Mouse (Mus musculus) kidney, embryonic 14.5 days (tissue): ENCODE measurements around the gene Lrch1. TPM values are rescaled to one million over a fixed set of nuclear protein-coding genes. Genes with fewer than 3 reads are reported as not detected.

Experiments used
- ATAC-seq: fragments of 200-750 bp; cut with Nextera tagmentation; 2 replicates; pipeline ENCODE4 v1.8.0; 2017; ENCODE audit warnings: moderate number of reproducible peaks, mild to moderate bottlenecking, moderate TSS enrichment, moderate library complexity; ENCODE audit not compliant: low FRiP score, low TSS enrichment
- H3K27ac ChIP-seq: fragments of 300-500 bp; sonication (generic); 2 replicates; pipeline ENCODE4 v1.5.1; 2014; ENCODE audit warnings: low read depth, mild to moderate bottlenecking, low read length, moderate library complexity, mixed read lengths
- H3K27me3 ChIP-seq: fragments of 300-500 bp; sonication (generic); 2 replicates; pipeline ENCODE4 v1.6.1; 2014; ENCODE audit warnings: mild to moderate bottlenecking, low read length; ENCODE audit not compliant: control insufficient read depth, insufficient read depth
- H3K36me3 ChIP-seq: fragments of 300-500 bp; sonication (generic); 2 replicates; pipeline ENCODE4 v1.6.1; 2014; ENCODE audit warnings: low read length, mixed read lengths; ENCODE audit not compliant: control insufficient read depth, insufficient read depth
- H3K4me1 ChIP-seq: fragments of 300-500 bp; sonication (generic); 2 replicates; pipeline ENCODE4 v1.6.1; 2014; ENCODE audit warnings: low read length, mixed read lengths; ENCODE audit not compliant: control insufficient read depth, insufficient read depth
- H3K4me2 ChIP-seq: fragments of 300-500 bp; sonication (generic); replicated peaks from 2 replicates; pipeline ENCODE4 v1.6.1; 2014; ENCODE audit warnings: low read depth, mild to moderate bottlenecking, low read length
- H3K4me3 ChIP-seq: fragments of 300-500 bp; sonication (generic); 2 replicates; pipeline ENCODE4 v1.5.1; 2014; ENCODE audit warnings: mild to moderate bottlenecking, low read length
- H3K9ac ChIP-seq: fragments of 300-500 bp; sonication (generic); 2 replicates; pipeline ENCODE4 v1.6.1; 2014; ENCODE audit warnings: low read depth, mild to moderate bottlenecking, low read length, moderate library complexity
- H3K9me3 ChIP-seq: fragments of 300-500 bp; sonication (generic); 2 replicates; pipeline ENCODE4 v1.6.1; 2016; ENCODE audit warnings: low read length; ENCODE audit not compliant: control insufficient read depth
- WGBS: fragments of 180-500 bp; shearing (Covaris S2); extraction: QIAGEN DNeasy Blood & Tissue Kit; methylation state at CpG from one replicate; pipeline ENCODE4 v1.1.7; 2014; 5-methylcytosine and 5-hydroxymethylcytosine counted together
- polyA plus RNA-seq: library from polyadenylated mRNA; unstranded; fragments of >200 nt; fragmentation: Nextera tagmentation; extraction: Ambion mirVana; gene quantifications from 2 replicates; pipeline ENCODE4 v1.2.1, GENCODE M21; 2014

The Lrch1 gene
- polyA plus RNA-seq, 1 experiment from 2014 or later: 18.6 TPM

- ATAC-seq: no peak
- H3K27me3 ChIP-seq: no peaks in the 10 kb centered on the region
- no peak overlapping the region for H3K4me2 ChIP-seq
- H3K27ac ChIP-seq: no peak overlapping the region
- H3K4me3 ChIP-seq: no peak overlapping the region
- peaks cover 61% of the 10 kb centered on the region for H3K4me1 ChIP-seq
- no peaks in the 10 kb centered on the region for H3K9me3 ChIP-seq
- 77% methylated on average over 7 of the region's 7 CpGs for WGBS
- no peaks in the 10 kb centered on the region for H3K36me3 ChIP-seq
- no peak overlapping the region for H3K9ac ChIP-seq
Observed at GRCm38 (mm10) chr14:74919132-74919531, 28.5 kb downstream of the Lrch1 start.

- no peak overlapping the region for H3K27ac ChIP-seq
- no peaks in the 10 kb centered on the region for H3K27me3 ChIP-seq
- no peak overlapping the region for H3K4me2 ChIP-seq
- H3K36me3 ChIP-seq: no peaks in the 10 kb centered on the region
- H3K4me1 ChIP-seq: peaks cover 62% of the 10 kb centered on the region
- H3K9me3 ChIP-seq: no peaks in the 10 kb centered on the region
- WGBS: 88% methylated on average over 5 of the region's 5 CpGs
- H3K9ac ChIP-seq: no peak overlapping the region
- no peak for ATAC-seq
- no peak overlapping the region for H3K4me3 ChIP-seq
Observed at GRCm38 (mm10) chr14:74918521-74919103, 29.1 kb downstream of the Lrch1 start.

- no peaks in the 10 kb centered on the region for H3K27me3 ChIP-seq
- no peak overlapping the region for H3K9ac ChIP-seq
- no peak overlapping the region for H3K4me3 ChIP-seq
- no peaks in the 10 kb centered on the region for H3K9me3 ChIP-seq
- H3K4me1 ChIP-seq: peaks cover 55% of the 10 kb centered on the region
- no peak overlapping the region for H3K4me2 ChIP-seq
- H3K36me3 ChIP-seq: no peaks in the 10 kb centered on the region
- WGBS: 79% methylated on average over 5 of the region's 5 CpGs
- no peak for ATAC-seq
- H3K27ac ChIP-seq: no peak overlapping the region
Observed at GRCm38 (mm10) chr14:74917504-74918124, 30.1 kb downstream of the Lrch1 start.

GRCm38 (mm10) chr14:74916691-74917090 is 31.0 kb downstream of the Lrch1 start:
- ATAC-seq: no peak
- H3K9me3 ChIP-seq: no peaks in the 10 kb centered on the region
- 75% methylated on average over 4 of the region's 4 CpGs for WGBS
- H3K27me3 ChIP-seq: no peaks in the 10 kb centered on the region
- peak overlapping the region; percentile 64 for H3K27ac ChIP-seq
- no peaks in the 10 kb centered on the region for H3K36me3 ChIP-seq
- H3K9ac ChIP-seq: no peak overlapping the region
- H3K4me3 ChIP-seq: no peak overlapping the region
- H3K4me2 ChIP-seq: no peak overlapping the region
- peaks cover 48% of the 10 kb centered on the region for H3K4me1 ChIP-seq

GRCm38 (mm10) chr14:74916075-74916474 is 31.6 kb downstream of the Lrch1 start:
- no peak overlapping the region for H3K4me2 ChIP-seq

GRCm38 (mm10) chr14:74915658-74916057 is 32.0 kb downstream of the Lrch1 start:
- H3K4me1 ChIP-seq: peaks cover 47% of the 10 kb centered on the region
- ATAC-seq: peak; percentile 14; the same call in 1 of the 2 replicates

More at GRCm38 (mm10) chr14:74916075-74916474, 31.6 kb downstream of the Lrch1 start:
- H3K27ac ChIP-seq: peak overlapping the region; percentile 64
- H3K27me3 ChIP-seq: no peaks in the 10 kb centered on the region
- H3K36me3 ChIP-seq: no peaks in the 10 kb centered on the region
- no peak overlapping the region for H3K4me3 ChIP-seq
- H3K9ac ChIP-seq: no peak overlapping the region
- H3K4me1 ChIP-seq: peaks cover 46% of the 10 kb centered on the region
- 17% methylated on average over 8 of the region's 8 CpGs for WGBS
- ATAC-seq: peak; percentile 60
- H3K9me3 ChIP-seq: no peaks in the 10 kb centered on the region

GRCm38 (mm10) chr14:74915025-74915424 is 32.7 kb downstream of the Lrch1 start:
- H3K36me3 ChIP-seq: no peaks in the 10 kb centered on the region
- no peak overlapping the region for H3K4me2 ChIP-seq
- H3K4me3 ChIP-seq: no peak overlapping the region
- H3K27me3 ChIP-seq: no peaks in the 10 kb centered on the region
- H3K9ac ChIP-seq: no peak overlapping the region
- 24% methylated on average over 9 of the region's 9 CpGs for WGBS
- no peak for ATAC-seq
- H3K9me3 ChIP-seq: no peaks in the 10 kb centered on the region
- peaks cover 53% of the 10 kb centered on the region for H3K4me1 ChIP-seq
- H3K27ac ChIP-seq: peak overlapping the region; percentile 64; the same call in 1 of the 2 replicates

More at GRCm38 (mm10) chr14:74915658-74916057, 32.0 kb downstream of the Lrch1 start:
- Histone ChIP-seq H3K9me3 (no peaks in the 10 kb centered on the region), H3K9ac (no peak overlapping the region), H3K4me3 (no peak overlapping the region), H3K36me3 (no peaks in the 10 kb centered on the region), H3K27me3 (no peaks in the 10 kb centered on the region), H3K27ac (peak overlapping the region; percentile 64; the same call in 1 of the 2 replicates), H3K4me2 (no peak overlapping the region)
- 28% methylated on average over 2 of the region's 2 CpGs for WGBS

- H3K9ac ChIP-seq: peak overlapping the region; percentile 18; the same call in 1 of the 2 replicates
- no peak for ATAC-seq
- no peaks in the 10 kb centered on the region for H3K36me3 ChIP-seq
- no peaks in the 10 kb centered on the region for H3K9me3 ChIP-seq
- peaks cover 53% of the 10 kb centered on the region for H3K4me1 ChIP-seq
- 62% methylated on average over 20 of the region's 20 CpGs for WGBS
- H3K4me2 ChIP-seq: no peak overlapping the region
- no peaks in the 10 kb centered on the region for H3K27me3 ChIP-seq
- H3K27ac ChIP-seq: peak overlapping the region; percentile 52; the same call in 1 of the 2 replicates
- H3K4me3 ChIP-seq: no peak overlapping the region
Observed at GRCm38 (mm10) chr14:74913381-74914230, 34.1 kb downstream of the Lrch1 start.
